Mouse (Mus musculus) G1E (cell line): Measurements from ENCODE around the gene Parg. TPM values are rescaled to one million over a fixed set of nuclear protein-coding genes. Genes with fewer than 3 reads are reported as not detected.

Experiments
- ATAC-seq: 2 replicates; pipeline ENCODE4 v1.8.0; 2016; ENCODE audit warnings: mild to moderate bottlenecking; ENCODE audit not compliant: insufficient number of reproducible peaks, poor library complexity, low FRiP score, severe bottlenecking; ENCODE audit errors: extremely low read depth
- DNase-seq: peaks from one replicate; pipeline ENCODE4 v3.0.0; 2012; ENCODE audit warnings: low spot score
- H3K27me3 ChIP-seq: 2 replicates; pipeline ENCODE4 v1.6.1; 2012; ENCODE audit warnings: mild to moderate bottlenecking, low read length, inconsistent platforms; ENCODE audit not compliant: insufficient read depth
- H3K36me3 ChIP-seq: replicated peaks from 2 replicates; pipeline ENCODE3; 2012; ENCODE audit warnings: mild to moderate bottlenecking, inconsistent platforms
- H3K4me1 ChIP-seq: 2 replicates; pipeline ENCODE4 v1.6.1; 2012; ENCODE audit warnings: low read depth, low read length, inconsistent platforms, mixed read lengths; ENCODE audit not compliant: insufficient read depth
- H3K4me3 ChIP-seq: 2 replicates; pipeline ENCODE4 v1.5.1; 2012; ENCODE audit warnings: low read depth, mild to moderate bottlenecking, inconsistent platforms, low read length, moderate library complexity, mixed read lengths
- H3K9me3 ChIP-seq: replicated peaks from 2 replicates; pipeline ENCODE4 v1.6.1; 2012; ENCODE audit warnings: inconsistent platforms
- CTCF ChIP-seq: IDR thresholded peaks from 2 replicates; pipeline ENCODE4 v1.5.1; 2012; ENCODE audit warnings: low read depth, low read length, inconsistent platforms, mixed read lengths
- GATA1 ChIP-seq: IDR thresholded peaks from 2 replicates; pipeline ENCODE4 v1.6.1; 2012; ENCODE audit warnings: borderline replicate concordance, low read length, inconsistent platforms, mixed read lengths
- GATA2 ChIP-seq: IDR thresholded peaks from 2 replicates; pipeline ENCODE4 v1.6.1; 2012; ENCODE audit warnings: low read depth, low read length, inconsistent platforms, borderline replicate concordance
- POLR2AphosphoS5 ChIP-seq: IDR thresholded peaks from 2 replicates; pipeline ENCODE4 v1.6.1; 2012; ENCODE audit warnings: low read depth, low read length, inconsistent platforms; ENCODE audit not compliant: insufficient replicate concordance
- TAL1 ChIP-seq: conservative IDR thresholded peaks from 2 replicates; pipeline ENCODE4 v1.6.1; 2012; ENCODE audit warnings: low read depth, low read length, inconsistent platforms, mixed read lengths
- polyA plus RNA-seq: library from polyadenylated mRNA; stranded (reverse); fragments of >175 nt; gene quantifications from 2 replicates; pipeline ENCODE4 v1.2.3, GENCODE M21; 2012
- total RNA-seq, 2 experiments: library from RNA; stranded (forward) in 1 of 2; stranded (reverse) in 1 of 2; fragments of 200-1000 nt in 1 of 2; fragments of >200 nt in 1 of 2; fragmentation: Nextera tagmentation in 1 of 2; gene quantifications; 2 replicates each; pipeline ENCODE4 v1.2.3; 2014 to 2017

Gene Parg
- total and polyA plus RNA-seq, 3 experiments: 33.1 to 123 (median 97.6) TPM

DNA sequence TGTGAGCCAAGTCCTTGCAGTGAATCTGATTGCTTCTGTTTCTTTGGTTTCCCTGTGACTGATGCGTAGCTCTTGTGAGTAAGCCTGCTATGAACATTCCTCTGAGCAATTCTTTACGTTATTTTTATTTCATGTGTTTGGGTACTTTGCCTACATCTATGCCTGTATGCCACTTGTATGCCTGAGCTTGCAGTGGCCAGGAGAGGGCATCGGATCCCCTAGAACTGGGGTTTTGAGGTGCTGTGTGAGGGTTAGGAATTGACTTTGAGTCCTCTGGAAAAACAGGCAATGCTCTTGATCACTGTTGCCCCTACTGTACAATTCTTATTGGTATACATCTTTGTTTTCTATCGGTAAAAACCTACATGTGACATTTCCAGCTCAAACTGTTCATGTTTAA lies 67.8 kb downstream of the Parg start:
- Histone ChIP-seq H3K27me3 (no peaks in the 10 kb centered on the region), H3K36me3 (peaks cover 64% of the 10 kb centered on the region), H3K4me1 (no peaks in the 10 kb centered on the region), H3K9me3 (no peaks in the 10 kb centered on the region), H3K4me3 (no peak overlapping the region)
- no peak for DNase-seq
- ATAC-seq: no peak
- no peak for TF ChIP-seq CTCF
- no peak for TF ChIP-seq GATA1
- TF ChIP-seq TAL1: no peak
- TF ChIP-seq POLR2AphosphoS5: no peak
- TF ChIP-seq GATA2: no peak

DNA sequence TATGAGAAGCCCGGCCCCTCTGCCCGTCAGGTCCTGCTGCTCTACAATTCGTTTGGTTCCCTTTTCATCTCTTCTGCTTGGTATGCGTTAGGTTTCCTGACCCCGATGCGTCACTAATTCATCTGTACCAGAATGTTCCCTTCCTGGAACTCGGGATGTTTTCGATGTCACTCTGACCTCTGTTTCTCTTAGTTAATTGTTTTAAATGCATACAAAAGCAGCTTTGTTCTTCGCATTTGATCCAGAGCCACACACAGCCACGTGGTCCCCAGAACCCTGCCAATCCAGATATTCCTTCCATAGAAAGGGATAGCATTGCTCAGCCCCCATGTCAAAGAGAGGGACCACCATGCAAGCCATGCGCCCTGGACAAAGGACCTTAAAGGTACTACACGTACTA lies 99.9 kb downstream of the Parg start:
- Histone ChIP-seq H3K27me3 (no peaks in the 10 kb centered on the region), H3K9me3 (no peaks in the 10 kb centered on the region), H3K4me3 (no peak overlapping the region), H3K36me3 (peaks cover 67% of the 10 kb centered on the region), H3K4me1 (no peaks in the 10 kb centered on the region)
- no peak for DNase-seq
- no peak for ATAC-seq
- TF ChIP-seq POLR2AphosphoS5: no peak
- no peak for TF ChIP-seq CTCF
- TF ChIP-seq GATA1: no peak
- no peak for TF ChIP-seq TAL1
- no peak for TF ChIP-seq GATA2

DNA sequence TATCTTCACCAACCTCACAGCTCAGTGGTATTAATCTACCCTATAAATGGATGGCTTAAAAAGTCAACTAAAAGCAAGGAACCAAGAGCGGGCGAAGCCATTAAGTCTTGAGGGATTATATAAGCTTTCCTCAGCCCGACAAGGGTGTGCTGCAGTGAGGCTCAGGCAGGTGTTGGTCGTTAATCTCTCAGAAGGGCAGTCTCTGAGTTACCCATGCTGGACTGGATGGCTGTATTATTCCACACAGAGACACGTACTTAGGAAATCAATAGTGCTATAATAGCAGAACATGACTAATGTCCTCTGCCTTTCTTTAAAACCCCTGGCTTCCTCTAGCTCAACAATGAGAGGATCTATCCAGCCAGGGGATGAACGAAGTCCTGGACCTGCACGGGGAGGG lies 100.7 kb downstream of the Parg start:
- no peak for DNase-seq
- no peaks in the 10 kb centered on the region for H3K9me3 ChIP-seq
- no peaks in the 10 kb centered on the region for H3K27me3 ChIP-seq
- H3K4me1 ChIP-seq: no peaks in the 10 kb centered on the region
- no peak overlapping the region for H3K4me3 ChIP-seq
- ATAC-seq: no peak
- TF ChIP-seq GATA1 (no peak), TAL1 (no peak), CTCF (no peak), GATA2 (no peak), POLR2AphosphoS5 (no peak)
- H3K36me3 ChIP-seq: peaks cover 69% of the 10 kb centered on the region

DNA sequence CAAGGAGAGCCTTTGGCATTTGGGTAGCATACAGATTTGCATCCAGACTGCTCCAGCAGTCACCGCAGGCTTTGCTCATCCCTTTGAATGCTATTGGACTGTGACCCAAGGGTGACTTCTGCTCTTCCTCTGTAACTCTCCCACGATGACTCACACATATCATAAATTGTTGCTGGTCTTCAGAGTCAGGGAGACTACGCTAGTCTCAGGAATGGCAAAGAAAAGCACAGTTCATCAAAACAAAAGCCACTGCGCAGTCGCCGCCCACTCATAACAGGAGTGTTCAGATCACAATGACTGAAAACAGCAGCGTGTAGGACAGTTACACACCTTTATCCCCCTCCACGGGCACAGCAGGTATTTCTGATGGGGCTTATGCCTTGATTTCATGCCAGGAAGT lies 103.2 kb downstream of the Parg start:
- H3K9me3 ChIP-seq: no peaks in the 10 kb centered on the region
- H3K27me3 ChIP-seq: no peaks in the 10 kb centered on the region
- no peaks in the 10 kb centered on the region for H3K4me1 ChIP-seq
- DNase-seq (no peak), ATAC-seq (no peak)
- H3K36me3 ChIP-seq: peaks cover 53% of the 10 kb centered on the region
- TF ChIP-seq GATA2 (no peak), TAL1 (no peak)
- H3K4me3 ChIP-seq: no peak overlapping the region

DNA sequence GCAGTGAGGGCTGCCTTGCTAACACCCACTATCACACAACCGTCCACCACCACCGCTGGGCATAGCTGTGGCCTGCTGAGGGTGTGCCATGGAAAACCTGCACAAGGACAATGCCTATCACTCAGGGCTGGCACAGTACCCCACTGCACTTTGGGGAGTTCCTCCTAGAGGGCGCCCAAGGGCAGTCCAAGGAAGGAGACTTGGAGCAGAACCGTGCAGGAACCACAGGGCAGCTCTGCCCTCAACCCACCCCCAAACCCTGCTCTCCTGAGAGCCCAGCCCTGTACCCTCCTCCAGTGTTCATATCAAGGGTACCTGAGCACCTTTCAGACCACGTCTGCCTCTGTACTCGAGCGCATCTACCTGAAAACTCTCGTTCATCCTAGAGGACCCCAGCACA lies 108.1 kb downstream of the Parg start:
- Histone ChIP-seq H3K9me3 (no peaks in the 10 kb centered on the region), H3K4me1 (peaks cover 3% of the 10 kb centered on the region; the same call in 1 of the 2 replicates), H3K4me3 (no peak overlapping the region), H3K36me3 (peaks cover 19% of the 10 kb centered on the region), H3K27me3 (no peaks in the 10 kb centered on the region)
- TF ChIP-seq GATA1 (no peak), GATA2 (no peak), TAL1 (no peak), CTCF (peak; percentile 37; the same call in 1 of the 2 replicates), POLR2AphosphoS5 (no peak)
- no peak for ATAC-seq
- no peak for DNase-seq

DNA sequence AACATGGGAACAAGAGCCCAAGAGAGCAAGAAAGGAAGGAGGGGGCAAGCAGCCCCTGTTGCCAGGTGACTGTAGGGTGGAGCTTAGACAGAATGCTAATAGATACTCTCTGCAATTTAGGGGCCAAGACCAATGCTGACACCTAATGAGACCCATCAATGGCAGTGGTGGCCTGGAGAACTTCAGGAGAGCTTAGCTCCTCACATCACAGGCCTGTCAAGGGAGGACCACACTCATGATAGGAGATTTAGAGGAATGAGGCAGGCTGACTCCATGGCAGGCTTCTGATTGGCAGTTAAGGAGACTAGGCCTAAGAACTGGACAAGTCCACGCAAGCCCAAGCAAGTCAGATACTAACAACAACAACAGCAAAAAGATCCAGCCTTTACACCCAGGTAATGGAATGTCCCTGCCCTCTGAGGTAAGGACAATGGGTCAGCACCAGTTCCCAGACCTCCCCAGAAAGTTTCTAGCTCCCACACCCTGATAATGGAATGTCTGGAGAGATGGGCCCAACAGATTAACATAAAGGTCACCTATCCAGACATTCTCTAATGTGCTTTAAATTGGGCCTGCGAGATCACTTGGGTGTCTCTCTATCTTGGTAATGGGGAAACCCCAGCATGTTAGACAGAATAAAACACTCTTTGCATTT lies 109.8 kb downstream of the Parg start:
- H3K27me3 ChIP-seq: no peaks in the 10 kb centered on the region
- no peak overlapping the region for H3K4me3 ChIP-seq
- H3K36me3 ChIP-seq: peaks cover 13% of the 10 kb centered on the region
- H3K9me3 ChIP-seq: no peaks in the 10 kb centered on the region
- peaks cover 3% of the 10 kb centered on the region; the same call in 1 of the 2 replicates for H3K4me1 ChIP-seq
- DNase-seq: no peak
- ATAC-seq: no peak
- no peak for TF ChIP-seq GATA1
- TF ChIP-seq TAL1: no peak
- TF ChIP-seq CTCF: no peak
- TF ChIP-seq POLR2AphosphoS5: no peak
- TF ChIP-seq GATA2: no peak

DNA sequence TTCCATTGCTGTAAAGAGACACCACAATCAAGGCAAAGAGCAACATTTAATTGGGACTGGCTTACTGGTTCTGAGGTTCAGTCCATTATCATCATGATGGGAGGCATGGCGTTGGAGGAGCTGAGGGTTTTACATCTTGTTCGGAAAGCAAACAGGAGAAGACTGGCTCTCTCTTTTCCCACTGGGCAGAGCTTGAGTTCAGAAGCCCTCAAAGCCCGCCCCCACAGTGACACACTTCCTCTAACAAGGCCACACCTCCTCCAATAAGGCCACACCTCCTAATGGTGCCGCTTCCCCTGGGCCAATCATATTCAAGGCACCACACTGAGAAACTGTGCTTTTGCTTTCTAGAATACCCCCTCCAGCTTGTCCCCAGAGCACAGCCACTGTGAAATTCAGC lies 116.1 kb downstream of the Parg start:
- DNase-seq (no peak), ATAC-seq (no peak)
- no peaks in the 10 kb centered on the region for H3K9me3 ChIP-seq
- H3K36me3 ChIP-seq: no peaks in the 10 kb centered on the region
- no peak overlapping the region for H3K4me3 ChIP-seq
- TF ChIP-seq GATA2 (no peak), GATA1 (no peak), POLR2AphosphoS5 (no peak), CTCF (no peak), TAL1 (no peak)
- H3K4me1 ChIP-seq: peaks cover 9% of the 10 kb centered on the region
- H3K27me3 ChIP-seq: peaks cover 11% of the 10 kb centered on the region; the same call in 1 of the 2 replicates
